Mouse (Mus musculus): ENCODE measurements around the gene Ndufaf2.

DNA sequence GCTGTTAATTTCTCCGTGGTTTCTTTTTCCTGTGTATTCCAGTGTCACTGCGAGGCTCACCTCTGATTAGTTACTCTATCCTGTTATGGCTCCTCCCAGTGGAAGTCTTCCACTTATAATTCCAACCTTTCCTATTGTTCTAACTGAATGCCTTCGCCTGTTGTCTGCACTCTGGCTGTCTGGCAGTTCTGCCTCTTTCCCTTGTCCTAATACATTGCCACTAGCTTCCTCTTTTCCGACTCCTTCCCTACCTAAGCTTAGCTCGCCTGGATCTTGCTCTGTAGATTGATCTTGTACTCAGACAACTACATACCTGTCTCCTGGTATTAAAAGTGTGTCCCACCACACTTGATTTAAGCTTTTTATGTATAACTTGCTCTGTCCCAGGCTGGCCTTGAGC is 22.4 kb upstream of the Ndufaf2 start:
- TF ChIP-seq ZC3H11A (IDR thresholded peaks at IDR 0.05; ENCODE audit: borderline replicate concordance, low read depth, low read length) (no peak), MAFK (IDR thresholded peaks at IDR 0.05; ENCODE audit: insufficient read depth, low read depth, low read length) (no peak)
